Mouse (Mus musculus): ENCODE data around the gene Zfp213. TPM values are rescaled to one million over a fixed set of nuclear protein-coding genes. Genes with fewer than 3 reads are reported as not detected.

The Zfp213 gene
- total RNA-seq, 2 experiments from 2014 or later: 7.5 to 7.8 TPM

GRCm38 (mm10) chr17:23575951-23576552, 12.0 kb upstream of the Zfp213 start:
- 0 out of 2 replicates have a peak, but pooled peaks have one; percentile 10 for ATAC-seq (replicated peaks; ENCODE audit: low FRiP score, low TSS enrichment, poor library complexity, severe bottlenecking)

GRCm38 (mm10) chr17:23574130-23574529, 10.1 kb upstream of the Zfp213 start:
- ATAC-seq (replicated peaks; ENCODE audit: low FRiP score, low TSS enrichment, poor library complexity, severe bottlenecking): no peak

- ATAC-seq (replicated peaks; ENCODE audit: low FRiP score, low TSS enrichment, poor library complexity, severe bottlenecking): no peak
Measured at GRCm38 (mm10) chr17:23572059-23572458, 8.0 kb upstream of the Zfp213 start.

- ATAC-seq (replicated peaks; ENCODE audit: low FRiP score, low TSS enrichment, poor library complexity, severe bottlenecking): no peak
Measured at GRCm38 (mm10) chr17:23571084-23571483, 7.0 kb upstream of the Zfp213 start.

GRCm38 (mm10) chr17:23570017-23570416, 6.0 kb upstream of the Zfp213 start:
- peak; percentile 79 for ATAC-seq (replicated peaks; ENCODE audit: low FRiP score, low TSS enrichment, poor library complexity, severe bottlenecking)

- no peak for ATAC-seq (replicated peaks; ENCODE audit: low FRiP score, low TSS enrichment, poor library complexity, severe bottlenecking)
Measured at GRCm38 (mm10) chr17:23568370-23568769, 4.3 kb upstream of the Zfp213 start.

GRCm38 (mm10) chr17:23566787-23567186, 2.7 kb upstream of the Zfp213 start:
- ATAC-seq (replicated peaks; ENCODE audit: low FRiP score, low TSS enrichment, poor library complexity, severe bottlenecking): 0 out of 2 replicates have a peak, but pooled peaks have one; percentile 48

- peak; percentile 64 for ATAC-seq (replicated peaks; ENCODE audit: low FRiP score, low TSS enrichment, poor library complexity, severe bottlenecking)
Measured at GRCm38 (mm10) chr17:23564368-23564715, 304 bp upstream of the Zfp213 start.

- 0 out of 2 replicates have a peak, but pooled peaks have one; percentile 48 for ATAC-seq (replicated peaks; ENCODE audit: low FRiP score, low TSS enrichment, poor library complexity, severe bottlenecking)
Measured at GRCm38 (mm10) chr17:23559767-23560166, 4.3 kb downstream of the Zfp213 start.

GRCm38 (mm10) chr17:23555243-23555916, 8.7 kb downstream of the Zfp213 start:
- ATAC-seq (replicated peaks; ENCODE audit: low FRiP score, low TSS enrichment, poor library complexity, severe bottlenecking): no peak

GRCm38 (mm10) chr17:23554321-23554720, 9.7 kb downstream of the Zfp213 start:
- ATAC-seq (replicated peaks; ENCODE audit: low FRiP score, low TSS enrichment, poor library complexity, severe bottlenecking): no peak

GRCm38 (mm10) chr17:23553634-23554120, 10.4 kb downstream of the Zfp213 start:
- no peak for ATAC-seq (replicated peaks; ENCODE audit: low FRiP score, low TSS enrichment, poor library complexity, severe bottlenecking)

- ATAC-seq (replicated peaks; ENCODE audit: low FRiP score, low TSS enrichment, poor library complexity, severe bottlenecking): no peak
Measured at GRCm38 (mm10) chr17:23552896-23553633, 11.0 kb downstream of the Zfp213 start.

- ATAC-seq (replicated peaks; ENCODE audit: low FRiP score, low TSS enrichment, poor library complexity, severe bottlenecking): no peak
Measured at GRCm38 (mm10) chr17:23551963-23552362, 12.1 kb downstream of the Zfp213 start.

- ATAC-seq (replicated peaks; ENCODE audit: low FRiP score, low TSS enrichment, poor library complexity, severe bottlenecking): no peak
Measured at GRCm38 (mm10) chr17:23551416-23551815, 12.6 kb downstream of the Zfp213 start.

GRCm38 (mm10) chr17:23550856-23551255, 13.2 kb downstream of the Zfp213 start:
- ATAC-seq (replicated peaks; ENCODE audit: low FRiP score, low TSS enrichment, poor library complexity, severe bottlenecking): peak; percentile 1

GRCm38 (mm10) chr17:23550188-23550791, 13.7 kb downstream of the Zfp213 start:
- ATAC-seq (replicated peaks; ENCODE audit: low FRiP score, low TSS enrichment, poor library complexity, severe bottlenecking): peak; percentile 51

GRCm38 (mm10) chr17:23549441-23549840, 14.6 kb downstream of the Zfp213 start:
- no peak for ATAC-seq (replicated peaks; ENCODE audit: low FRiP score, low TSS enrichment, poor library complexity, severe bottlenecking)

- ATAC-seq (replicated peaks; ENCODE audit: low FRiP score, low TSS enrichment, poor library complexity, severe bottlenecking): peak; percentile 24
Measured at GRCm38 (mm10) chr17:23548615-23549014, 15.4 kb downstream of the Zfp213 start.

All from megakaryocyte-erythroid progenitor cell, adult 5-6 weeks (primary cell).